Mouse (Mus musculus) C2C12 (cell line): ENCODE data around the gene Mib2.

Source experiments
- CEBPB ChIP-seq: IDR thresholded peaks from one replicate; pipeline ENCODE4 v1.6.1; 2011; ENCODE audit warnings: low read depth, mild to moderate bottlenecking, control low read depth, moderate library complexity
- CTCF ChIP-seq: IDR thresholded peaks from one replicate; pipeline ENCODE4 v1.5.1; 2011; ENCODE audit not compliant: control insufficient read depth, insufficient read depth, insufficient read length

DNA sequence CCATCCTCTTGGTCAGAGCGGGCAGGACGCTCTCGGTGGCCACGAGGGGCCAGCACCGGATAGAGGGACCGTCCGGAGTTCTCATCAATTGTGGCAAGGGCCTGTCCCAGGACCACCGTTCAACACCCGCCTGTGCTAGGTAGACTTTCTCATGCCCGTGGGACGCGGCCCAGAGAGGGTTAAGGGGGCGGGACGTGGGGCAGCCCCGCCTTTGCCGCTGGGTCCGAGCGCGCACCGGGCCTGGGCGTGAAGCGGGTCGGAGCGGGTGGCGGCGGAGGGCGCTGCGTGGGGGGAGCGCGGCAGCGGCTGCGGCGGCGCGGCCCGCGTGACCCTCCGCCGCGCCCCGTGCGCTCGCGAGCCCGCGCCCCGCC is 25.1 kb upstream of the Mib2 start, which contains the start of gene Fndc10:
- TF ChIP-seq CTCF, result no peak
- TF ChIP-seq CEBPB, result no peak
